Mouse (Mus musculus) cortical plate, adult 2 months (tissue): ENCODE data around the gene Glt6d1.

Experiments used
- CTCF ChIP-seq: fragments of 200-500 bp; IDR thresholded peaks from 2 replicates; pipeline ENCODE4 v1.5.1; 2011; ENCODE audit warnings: mild to moderate bottlenecking, control low read depth, low read length; ENCODE audit not compliant: insufficient read depth; ENCODE audit errors: extremely low read depth
- POLR2A ChIP-seq: fragments of 200-500 bp; IDR thresholded peaks from 2 replicates; pipeline ENCODE4 v1.6.1; 2011; ENCODE audit warnings: mild to moderate bottlenecking, low read length, control low read depth; ENCODE audit not compliant: insufficient read depth; ENCODE audit errors: extremely low read depth

DNA sequence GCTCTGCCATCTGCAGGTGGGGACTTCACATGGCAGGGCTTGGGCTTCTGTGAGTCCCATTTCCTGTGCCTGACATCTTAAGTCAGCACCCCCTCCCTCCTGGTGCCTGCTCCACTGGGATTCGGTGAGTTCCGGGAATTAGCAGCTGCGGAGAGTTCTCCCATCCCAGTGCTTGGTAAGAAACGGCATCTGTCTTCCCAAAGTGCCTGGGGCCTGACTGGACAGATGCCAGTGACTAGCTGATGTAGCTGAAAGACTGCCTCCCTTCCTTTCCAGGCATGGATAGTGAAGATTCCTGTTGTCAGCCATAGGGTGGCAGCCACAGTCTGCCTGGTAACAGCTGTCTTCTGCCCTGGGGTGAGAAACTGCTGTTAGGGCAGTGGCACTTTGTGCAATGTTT, 49.8 kb upstream of the Glt6d1 start:
- TF ChIP-seq CTCF (peak; percentile 56), POLR2A (no peak)
